Mouse (Mus musculus) CD8-positive naive resting alpha-beta T cell, adult 2 months (primary cell): ENCODE measurements around the gene P3h2.

Source experiments
- DNase-seq, 2 experiments: peaks; one replicate each; pipeline ENCODE4 v3.0.0; 2022; ENCODE audit warnings: low read depth in 2 of 2, low spot score in 2 of 2

Gene P3h2

GRCm38 (mm10) chr16:25983635-25984034 is 121.9 kb downstream of the P3h2 start:
- DNase-seq: no peak

- no peak for DNase-seq
These were observed 126.5 kb downstream of the P3h2 start for GRCm38 (mm10) chr16:25979037-25979436.

GRCm38 (mm10) chr16:25977210-25977609 is 128.4 kb downstream of the P3h2 start:
- DNase-seq: no peak

- DNase-seq: no peak
These were observed 134.3 kb downstream of the P3h2 start for GRCm38 (mm10) chr16:25971285-25971684.

GRCm38 (mm10) chr16:25970720-25971119 is 134.9 kb downstream of the P3h2 start:
- no peak for DNase-seq

DNA sequence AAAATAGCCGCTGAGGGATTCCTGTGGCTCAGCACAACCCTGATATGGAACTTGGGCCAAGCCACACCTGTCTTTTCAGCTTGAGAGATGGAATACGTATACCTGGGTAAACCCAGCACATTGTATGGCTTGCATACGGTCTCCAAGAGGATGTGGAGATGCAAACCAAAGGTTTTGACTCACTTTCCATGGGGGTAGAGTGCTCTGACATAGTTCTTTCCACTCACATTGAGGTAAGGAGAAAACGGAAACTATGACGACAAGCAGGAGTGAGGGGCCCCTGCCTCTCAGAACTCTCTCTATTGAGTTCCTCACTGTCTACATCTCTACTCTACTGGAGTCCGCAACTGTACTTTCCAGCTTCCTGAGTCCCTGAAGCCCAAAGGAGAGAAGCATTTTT is 135.4 kb downstream of the P3h2 start:
- no peak for DNase-seq

- DNase-seq: peak in 1 of 2 experiments; percentile 15
These were observed 138.3 kb downstream of the P3h2 start for GRCm38 (mm10) chr16:25967297-25967696.

DNA sequence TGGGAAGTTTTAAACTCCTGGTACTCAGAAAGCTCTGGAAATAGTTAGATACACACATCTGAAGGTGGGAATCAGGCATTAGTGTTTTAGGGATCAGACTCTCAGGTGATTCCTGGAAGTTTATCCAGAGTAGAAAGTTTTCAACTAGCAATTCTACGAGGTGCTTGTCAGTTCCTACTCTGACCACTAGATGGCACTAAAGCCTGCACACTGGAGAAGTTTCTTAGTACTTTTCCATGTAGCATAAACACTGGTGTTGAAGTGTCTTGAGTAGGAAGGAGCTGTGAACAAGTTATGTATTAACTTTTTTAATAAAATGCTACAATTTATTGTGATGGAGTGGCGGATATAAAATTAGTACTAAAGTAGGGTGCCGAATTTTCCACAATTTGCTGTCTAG is 141.7 kb downstream of the P3h2 start:
- DNase-seq: peak in 1 of 2 experiments; percentile 17

DNA sequence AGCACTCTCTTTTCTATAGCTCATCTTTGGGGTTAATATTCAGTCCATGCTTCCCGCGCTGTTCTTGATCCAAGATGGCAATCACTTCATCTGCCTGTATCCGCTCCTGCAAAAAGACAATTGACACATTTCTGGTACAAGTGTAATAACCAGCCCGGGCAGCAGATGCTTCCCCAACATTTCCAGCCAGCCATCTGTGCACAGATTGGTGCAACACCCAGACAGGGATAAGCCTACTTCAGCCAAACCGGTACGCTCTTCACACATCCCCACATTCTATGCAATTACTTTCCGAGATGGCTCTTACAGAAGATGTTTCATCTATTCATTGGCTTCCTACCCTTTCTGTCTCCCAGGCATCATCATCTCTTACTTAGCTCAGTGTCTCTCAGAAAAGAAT is 145.2 kb downstream of the P3h2 start:
- no peak for DNase-seq

- DNase-seq: no peak
These were observed 145.7 kb downstream of the P3h2 start for GRCm38 (mm10) chr16:25959929-25960328.

GRCm38 (mm10) chr16:25958650-25959238 is 146.8 kb downstream of the P3h2 start:
- no peak for DNase-seq

DNA sequence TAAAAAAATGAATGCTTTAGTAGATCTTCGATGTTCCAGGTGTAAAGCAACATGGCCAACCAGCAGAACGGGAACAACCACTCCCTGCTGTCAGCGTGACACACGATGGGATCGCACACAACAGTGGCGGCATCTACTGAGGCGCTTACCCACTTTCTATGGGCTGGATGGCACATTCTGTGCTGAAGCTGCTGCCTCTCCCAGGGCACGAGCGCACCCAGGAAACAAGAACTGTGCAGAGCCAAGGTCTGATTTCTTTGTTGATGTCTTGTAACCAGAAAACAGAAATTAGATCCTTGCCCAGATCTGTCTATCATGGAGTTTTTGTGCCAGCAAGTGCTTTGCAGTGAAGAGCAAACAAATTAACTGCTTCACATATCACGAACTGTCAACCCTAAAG is 147.4 kb downstream of the P3h2 start:
- no peak for DNase-seq

- DNase-seq: no peak
These were observed 148.8 kb downstream of the P3h2 start for GRCm38 (mm10) chr16:25956831-25957230.

DNA sequence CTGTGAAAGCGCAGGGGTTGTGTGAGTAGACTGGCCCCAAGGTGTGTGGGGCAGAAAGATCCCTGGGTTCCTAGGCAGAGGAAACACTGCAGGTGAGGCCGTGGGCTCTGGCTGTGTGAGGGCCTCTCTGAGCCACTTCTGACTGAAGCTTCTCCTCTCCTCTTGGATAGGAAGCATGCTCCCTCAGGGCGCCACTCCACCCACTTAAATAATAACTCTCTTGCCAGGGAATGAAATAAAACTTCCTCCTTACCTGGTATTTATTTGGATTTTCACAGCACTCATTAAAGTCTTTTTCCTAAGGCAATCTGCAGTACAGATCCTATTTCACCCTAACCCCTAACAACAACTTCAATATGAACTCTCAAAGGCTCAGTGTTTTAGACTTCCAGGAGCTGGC is 151.0 kb downstream of the P3h2 start:
- DNase-seq: no peak

DNA sequence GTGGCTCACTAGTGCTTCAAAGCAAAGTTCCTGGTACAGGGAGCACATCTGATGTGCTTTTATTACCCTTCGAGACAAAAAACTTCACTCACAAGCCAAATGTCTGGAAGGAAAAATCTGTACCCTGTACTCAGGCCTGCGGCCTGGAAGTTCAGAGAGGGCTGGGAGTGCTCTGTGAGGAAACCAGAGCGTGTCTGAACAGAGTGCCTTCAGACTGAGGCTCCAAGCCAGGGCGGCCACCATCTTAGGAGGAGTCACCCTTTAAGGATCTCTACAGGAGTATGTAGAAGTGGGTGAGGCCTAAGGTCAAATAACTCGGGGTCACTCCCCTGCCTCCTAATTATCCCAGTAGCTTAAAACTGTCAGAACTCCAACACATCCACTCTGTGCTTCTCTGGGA is 152.2 kb downstream of the P3h2 start:
- DNase-seq: no peak

GRCm38 (mm10) chr16:25952005-25952404 is 153.6 kb downstream of the P3h2 start:
- no peak for DNase-seq

DNA sequence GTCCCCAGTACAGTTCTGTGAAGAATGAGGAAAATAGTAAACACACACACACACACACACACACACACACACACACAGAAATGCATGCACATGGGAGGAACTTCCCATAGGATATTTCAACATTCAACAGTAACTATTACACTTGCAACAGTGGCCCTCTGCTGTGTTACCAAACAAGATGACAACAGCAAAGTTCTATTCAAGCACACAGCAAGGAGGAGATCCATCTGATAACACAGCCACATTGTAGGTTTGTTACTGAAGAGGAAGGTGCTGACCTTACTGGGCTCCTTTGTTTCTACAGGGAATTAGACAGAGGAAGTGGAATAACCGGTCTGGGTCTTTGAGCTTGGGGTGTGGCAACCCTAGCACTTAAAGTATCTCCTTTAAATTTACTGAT is 157.5 kb downstream of the P3h2 start:
- DNase-seq: no peak

DNA sequence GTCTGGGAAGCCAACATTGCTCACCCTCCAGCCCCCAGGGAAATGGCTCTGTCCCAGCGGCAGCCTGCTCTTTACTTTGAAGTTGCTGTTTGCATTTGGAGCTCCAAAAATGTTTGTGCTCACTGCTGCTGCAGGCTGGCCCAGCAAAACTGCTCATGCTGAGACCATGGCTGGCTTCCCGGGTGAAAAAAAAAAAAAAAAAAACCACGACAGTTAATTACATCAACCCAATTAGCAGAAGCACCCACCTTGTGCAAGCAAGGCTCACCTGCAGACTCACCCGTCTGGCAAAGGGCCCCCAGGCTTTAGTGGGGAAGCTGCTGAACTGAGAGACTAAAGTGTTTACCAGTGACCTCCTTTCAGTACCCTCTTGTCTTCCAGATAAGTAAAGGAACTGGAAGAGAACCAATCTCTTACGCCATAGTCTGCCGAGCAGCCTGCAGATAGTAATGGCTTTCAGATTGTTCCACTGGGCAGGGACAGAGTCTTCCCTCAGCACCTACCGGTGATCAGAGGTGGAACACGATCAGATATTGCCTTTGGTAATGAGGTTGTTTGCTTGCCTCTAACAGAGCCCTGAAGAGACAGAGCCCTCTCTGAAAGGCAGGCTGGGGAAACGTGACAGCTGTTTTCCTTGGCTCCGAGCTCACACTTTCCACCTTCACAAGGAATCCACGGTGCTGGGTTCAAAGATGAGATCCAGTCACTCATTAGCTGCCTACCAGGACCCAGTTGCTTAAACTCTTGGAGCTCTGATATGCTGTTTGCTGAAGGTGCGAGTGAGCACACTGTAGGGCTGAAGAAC is 160.2 kb downstream of the P3h2 start:
- no peak for DNase-seq

DNA sequence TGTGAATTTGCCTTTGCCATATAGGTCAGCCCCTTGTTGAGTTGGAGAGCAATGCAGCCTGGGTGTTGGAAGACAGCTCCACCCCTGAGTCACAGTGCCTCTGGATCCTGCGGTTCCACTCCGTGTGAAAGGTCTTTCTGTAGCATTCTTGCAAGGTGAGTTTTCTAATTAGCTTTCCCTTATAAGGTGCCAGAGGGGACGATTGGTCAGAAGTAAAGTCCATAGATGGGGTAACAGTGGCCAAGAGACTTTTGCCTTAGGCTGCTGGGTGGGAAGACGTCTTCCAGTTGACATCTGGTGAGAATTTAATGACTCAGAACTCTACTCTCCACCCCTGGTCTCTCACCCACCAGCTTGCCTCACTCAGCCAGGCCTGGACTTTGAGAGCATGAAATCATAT is 163.3 kb downstream of the P3h2 start:
- DNase-seq: no peak

- DNase-seq: no peak
These were observed 171.4 kb downstream of the P3h2 start for GRCm38 (mm10) chr16:25934181-25934580.

GRCm38 (mm10) chr16:25912185-25912584 is 193.4 kb downstream of the P3h2 start:
- no peak for DNase-seq
